Mouse (Mus musculus) thymus, postnatal 0 days (tissue): ENCODE results near the gene Mrpl1. TPM values are rescaled to one million over a fixed set of nuclear protein-coding genes. Genes with fewer than 3 reads are reported as not detected.

Experiments
- DNase-seq: peaks from one replicate; pipeline ENCODE4 v3.0.0-alpha.2; 2015; ENCODE audit warnings: low spot score
- polyA plus RNA-seq: library from polyadenylated mRNA; unstranded; fragments of >200 nt; fragmentation: Nextera tagmentation; extraction: Ambion mirVana; gene quantifications from 2 replicates; pipeline ENCODE4 v1.2.1, GENCODE M21; 2015

The Mrpl1 gene
- polyA plus RNA-seq, 1 experiment from 2014 or later: 26.4 TPM

GRCm38 (mm10) chr5:96308086-96308485 is 98.8 kb downstream of the Mrpl1 start:
- DNase-seq: no peak

- no peak for DNase-seq
Observed at GRCm38 (mm10) chr5:96308645-96309044, 99.4 kb downstream of the Mrpl1 start.

GRCm38 (mm10) chr5:96309566-96309965 is 100.3 kb downstream of the Mrpl1 start:
- DNase-seq: no peak

GRCm38 (mm10) chr5:96311677-96312076 is 102.4 kb downstream of the Mrpl1 start:
- DNase-seq: no peak

Other genes with a start within 250 kb of the Mrpl1 start
- 72.0 and 89.7 TPM in 2 replicates for gene Cnot6l, start 45.3 kb upstream of the Mrpl1 start, polyA plus RNA-seq
- 0.87 and 1.2 TPM in 2 replicates for gene Fras1, start 164.5 kb downstream of the Mrpl1 start, polyA plus RNA-seq